Mouse (Mus musculus) myocyte (in vitro differentiated cells): ENCODE data around the gene Gm20741.

ENCODE experiments used
- MYOD1 ChIP-seq, 3 experiments: IDR thresholded peaks; one replicate each; pipeline ENCODE4 v1.6.1; 2011; ENCODE audit warnings: control low read depth in 2 of 3, low read depth in 2 of 3, mild to moderate bottlenecking in 2 of 3, moderate library complexity in 1 of 3; ENCODE audit not compliant: insufficient read length in 2 of 3, control insufficient read depth in 1 of 3
- POLR2A ChIP-seq: IDR thresholded peaks from one replicate; pipeline ENCODE4 v1.6.1; 2011; ENCODE audit warnings: low read depth, mild to moderate bottlenecking, control low read depth, moderate library complexity; ENCODE audit not compliant: insufficient read length
- POLR2AphosphoS2 ChIP-seq: IDR thresholded peaks from one replicate; pipeline ENCODE4 v1.6.1; 2011; ENCODE audit warnings: low read depth, control low read depth; ENCODE audit not compliant: insufficient read length
- USF1 ChIP-seq: IDR thresholded peaks from one replicate; pipeline ENCODE4 v1.6.1; 2011; ENCODE audit warnings: low read depth, mild to moderate bottlenecking, control low read depth, moderate library complexity

- TF ChIP-seq MYOD1 (IDR thresholded peaks at IDR 0.05; ENCODE audit: control insufficient read depth in 1 of 3, insufficient read length in 2 of 3, low read depth in 2 of 3) (no peak), POLR2AphosphoS2 (no peak), POLR2A (no peak), USF1 (no peak)
Measured at GRCm38 (mm10) chr16:88786786-88787185, 25.2 kb downstream of the Gm20741 start.
